Mouse (Mus musculus): ENCODE results near the gene Zmynd10. TPM values are rescaled to one million over a fixed set of nuclear protein-coding genes. Genes with fewer than 3 reads are reported as not detected.

The Zmynd10 gene
- total and polyA plus RNA-seq, 3 experiments, result 1.1 to 6.2 TPM; not detected in 1

GRCm38 (mm10) chr9:107538231-107538630, 8.9 kb upstream of the Zmynd10 start:
- peaks cover 63% of the 10 kb centered on the region for H3K36me3 ChIP-seq (replicated peaks)

GRCm38 (mm10) chr9:107538711-107539110, 8.4 kb upstream of the Zmynd10 start:
- no peak for TF ChIP-seq GATA1 (IDR thresholded peaks at IDR 0.05; ENCODE audit: borderline replicate concordance, low read length)
- no peak for DNase-seq (ENCODE audit: low spot score)
- Histone ChIP-seq H3K4me1 (ENCODE audit: insufficient read depth, low read depth, low read length) (peaks cover 83% of the 10 kb centered on the region), H3K4me3 (ENCODE audit: low read depth, low read length) (no peak overlapping the region), H3K36me3 (replicated peaks) (peaks cover 68% of the 10 kb centered on the region), H3K9me3 (replicated peaks) (no peaks in the 10 kb centered on the region), H3K27me3 (ENCODE audit: insufficient read depth, low read length) (no peaks in the 10 kb centered on the region)
- ATAC-seq (ENCODE audit: extremely low read depth, insufficient number of reproducible peaks, low FRiP score, poor library complexity, severe bottlenecking), result no peak

More at GRCm38 (mm10) chr9:107538231-107538630, 8.9 kb upstream of the Zmynd10 start:
- DNase-seq (ENCODE audit: low spot score), result no peak
- Histone ChIP-seq H3K9me3 (replicated peaks) (no peaks in the 10 kb centered on the region), H3K4me3 (ENCODE audit: low read depth, low read length) (no peak overlapping the region), H3K4me1 (ENCODE audit: insufficient read depth, low read depth, low read length) (peaks cover 84% of the 10 kb centered on the region), H3K27me3 (ENCODE audit: insufficient read depth, low read length) (no peaks in the 10 kb centered on the region)
- ATAC-seq (ENCODE audit: extremely low read depth, insufficient number of reproducible peaks, low FRiP score, poor library complexity, severe bottlenecking), result no peak
- TF ChIP-seq TAL1 (conservative IDR thresholded peaks at IDR 0.05; ENCODE audit: low read depth, low read length) (no peak), GATA1 (IDR thresholded peaks at IDR 0.05; ENCODE audit: borderline replicate concordance, low read length) (no peak), GATA2 (IDR thresholded peaks at IDR 0.05; ENCODE audit: borderline replicate concordance, low read depth, low read length) (no peak), CTCF (IDR thresholded peaks at IDR 0.05; ENCODE audit: low read depth, low read length) (no peak), POLR2AphosphoS5 (IDR thresholded peaks at IDR 0.05; ENCODE audit: insufficient replicate concordance, low read depth, low read length) (no peak)

DNA sequence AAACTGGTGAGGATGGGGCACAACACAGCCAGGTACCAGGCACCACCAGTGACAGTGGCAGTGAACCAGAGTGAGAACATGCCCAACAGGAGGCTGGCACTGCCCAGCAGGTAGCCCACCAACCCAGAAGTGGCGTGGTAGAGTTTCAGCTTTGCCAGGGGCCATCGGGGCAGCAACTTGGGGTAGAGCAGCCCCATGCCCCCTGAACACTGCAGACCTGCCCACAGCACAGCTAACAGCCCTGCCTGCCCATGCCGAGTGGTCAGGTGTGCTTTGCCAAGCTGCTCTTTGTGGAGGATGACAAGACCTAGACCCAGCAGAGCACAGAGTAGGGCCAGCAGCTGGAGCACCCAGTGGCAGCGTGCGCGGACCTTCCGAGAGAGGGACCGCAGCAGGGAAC, 7.2 kb upstream of the Zmynd10 start:
- ATAC-seq (ENCODE audit: extremely low read depth, insufficient number of reproducible peaks, low FRiP score, poor library complexity, severe bottlenecking), result no peak
- no peaks in the 10 kb centered on the region for H3K9me3 ChIP-seq (replicated peaks)
- H3K27me3 ChIP-seq (ENCODE audit: insufficient read depth, low read length), result no peaks in the 10 kb centered on the region
- peaks cover 82% of the 10 kb centered on the region for H3K4me1 ChIP-seq (ENCODE audit: insufficient read depth, low read depth, low read length)
- TF ChIP-seq CTCF (IDR thresholded peaks at IDR 0.05; ENCODE audit: low read depth, low read length), result no peak
- no peak for TF ChIP-seq GATA2 (IDR thresholded peaks at IDR 0.05; ENCODE audit: borderline replicate concordance, low read depth, low read length)
- TF ChIP-seq TAL1 (conservative IDR thresholded peaks at IDR 0.05; ENCODE audit: low read depth, low read length), result no peak
- no peak for TF ChIP-seq POLR2AphosphoS5 (IDR thresholded peaks at IDR 0.05; ENCODE audit: insufficient replicate concordance, low read depth, low read length)
- TF ChIP-seq GATA1 (IDR thresholded peaks at IDR 0.05; ENCODE audit: borderline replicate concordance, low read length), result no peak
- no peak overlapping the region for H3K4me3 ChIP-seq (ENCODE audit: low read depth, low read length)
- peaks cover 79% of the 10 kb centered on the region for H3K36me3 ChIP-seq (replicated peaks)
- no peak for DNase-seq (ENCODE audit: low spot score)

- TF ChIP-seq TAL1 (conservative IDR thresholded peaks at IDR 0.05; ENCODE audit: low read depth, low read length) (no peak), CTCF (IDR thresholded peaks at IDR 0.05; ENCODE audit: low read depth, low read length) (no peak), GATA1 (IDR thresholded peaks at IDR 0.05; ENCODE audit: borderline replicate concordance, low read length) (no peak), GATA2 (IDR thresholded peaks at IDR 0.05; ENCODE audit: borderline replicate concordance, low read depth, low read length) (no peak), POLR2AphosphoS5 (IDR thresholded peaks at IDR 0.05; ENCODE audit: insufficient replicate concordance, low read depth, low read length) (no peak)
- DNase-seq (ENCODE audit: low spot score) (no peak), ATAC-seq (ENCODE audit: extremely low read depth, insufficient number of reproducible peaks, low FRiP score, poor library complexity, severe bottlenecking) (no peak)
- H3K4me1 ChIP-seq (ENCODE audit: insufficient read depth, low read depth, low read length), result peaks cover 81% of the 10 kb centered on the region
- H3K36me3 ChIP-seq (replicated peaks), result peaks cover 81% of the 10 kb centered on the region
- no peaks in the 10 kb centered on the region for H3K27me3 ChIP-seq (ENCODE audit: insufficient read depth, low read length)
- no peak overlapping the region for H3K4me3 ChIP-seq (ENCODE audit: low read depth, low read length)
- H3K9me3 ChIP-seq (replicated peaks), result no peaks in the 10 kb centered on the region
Observed at GRCm38 (mm10) chr9:107540420-107540819, 6.7 kb upstream of the Zmynd10 start.

DNA sequence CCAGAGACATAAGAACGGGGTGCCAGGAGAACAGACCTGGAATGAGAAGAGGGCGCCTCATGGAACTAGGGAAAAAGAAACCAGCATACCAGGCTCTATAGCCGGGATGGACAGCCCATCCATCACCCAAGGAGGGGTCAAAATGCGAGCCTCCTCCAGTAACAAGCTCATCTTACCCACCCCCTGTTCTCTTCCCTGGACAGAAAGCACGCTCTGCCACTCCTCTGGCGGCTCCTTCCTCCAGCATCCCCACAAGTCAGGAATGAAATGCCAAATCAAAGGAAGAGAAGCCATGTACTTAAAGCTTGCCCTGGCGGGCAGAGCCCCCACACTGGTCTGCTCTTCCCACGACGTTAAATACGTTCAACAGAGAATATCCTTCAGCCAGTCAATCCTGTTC, 6.1 kb upstream of the Zmynd10 start:
- Histone ChIP-seq H3K36me3 (replicated peaks) (peaks cover 80% of the 10 kb centered on the region), H3K4me1 (ENCODE audit: insufficient read depth, low read depth, low read length) (peaks cover 79% of the 10 kb centered on the region), H3K27me3 (ENCODE audit: insufficient read depth, low read length) (no peaks in the 10 kb centered on the region), H3K9me3 (replicated peaks) (no peaks in the 10 kb centered on the region), H3K4me3 (ENCODE audit: low read depth, low read length) (peak overlapping the region; percentile 79; the same call in 1 of the 2 replicates)
- DNase-seq (ENCODE audit: low spot score) (no peak), ATAC-seq (ENCODE audit: extremely low read depth, insufficient number of reproducible peaks, low FRiP score, poor library complexity, severe bottlenecking) (no peak)
- TF ChIP-seq GATA2 (IDR thresholded peaks at IDR 0.05; ENCODE audit: borderline replicate concordance, low read depth, low read length), result no peak
- no peak for TF ChIP-seq CTCF (IDR thresholded peaks at IDR 0.05; ENCODE audit: low read depth, low read length)
- no peak for TF ChIP-seq POLR2AphosphoS5 (IDR thresholded peaks at IDR 0.05; ENCODE audit: insufficient replicate concordance, low read depth, low read length)
- no peak for TF ChIP-seq GATA1 (IDR thresholded peaks at IDR 0.05; ENCODE audit: borderline replicate concordance, low read length)
- TF ChIP-seq TAL1 (conservative IDR thresholded peaks at IDR 0.05; ENCODE audit: low read depth, low read length), result no peak

DNA sequence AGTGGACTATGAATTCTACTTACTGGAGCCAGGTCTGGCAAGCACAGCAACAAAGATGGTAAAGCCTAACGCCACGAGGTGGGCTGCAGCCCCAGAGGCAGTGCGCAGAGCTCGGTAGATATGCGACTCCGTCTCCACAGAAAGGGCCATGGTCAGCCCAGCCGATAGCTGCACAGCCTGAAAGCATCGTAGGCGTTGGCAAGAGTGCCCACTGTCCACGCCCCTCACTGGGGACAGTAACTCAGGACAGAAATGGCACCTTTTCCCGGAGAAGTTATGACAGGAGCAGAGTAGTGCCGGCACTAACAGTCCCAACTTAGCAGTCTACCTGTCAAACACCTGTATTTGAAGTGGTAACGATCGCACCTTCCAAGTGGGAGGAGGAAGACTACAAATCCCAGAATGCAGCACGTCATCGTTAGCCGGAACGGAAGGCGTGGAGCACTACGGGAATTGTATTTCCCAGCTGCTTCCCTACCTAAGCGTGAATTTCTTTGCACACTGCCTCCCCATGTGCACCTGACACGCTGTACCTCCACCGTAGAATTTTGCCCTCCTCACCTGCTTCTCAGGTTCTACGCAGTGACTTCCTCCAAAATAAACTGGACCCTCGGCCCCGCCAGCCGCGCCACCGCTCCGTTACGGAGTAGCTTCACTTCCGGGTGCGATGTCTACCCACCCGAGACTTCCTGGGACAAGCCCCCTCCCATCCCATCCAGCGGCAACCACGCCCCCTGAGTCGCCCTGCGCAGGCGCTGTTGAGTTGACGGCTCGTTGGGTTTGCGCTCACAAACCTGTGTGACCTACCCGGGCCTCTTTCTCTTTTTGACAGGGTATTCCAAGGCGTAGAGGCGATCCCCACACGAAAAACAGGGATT, 5.4 kb upstream of the Zmynd10 start, which contains the start of the genes Cyb561d2 and Nprl2:
Gene Cyb561d2 (minus strand): TSS at position 720 of the 878 bp plus-strand sequence.
Gene Nprl2 (plus strand): TSS at position 753 of the 878 bp plus-strand sequence.
- ATAC-seq (ENCODE audit: extremely low read depth, insufficient number of reproducible peaks, low FRiP score, poor library complexity, severe bottlenecking), result peak; percentile 85
- DNase-seq (ENCODE audit: low spot score), result peak; percentile 94
- peaks cover 79% of the 10 kb centered on the region for H3K4me1 ChIP-seq (ENCODE audit: insufficient read depth, low read depth, low read length)
- TF ChIP-seq CTCF (IDR thresholded peaks at IDR 0.05; ENCODE audit: low read depth, low read length) (no peak), GATA2 (IDR thresholded peaks at IDR 0.05; ENCODE audit: borderline replicate concordance, low read depth, low read length) (no peak), TAL1 (conservative IDR thresholded peaks at IDR 0.05; ENCODE audit: low read depth, low read length) (no peak), GATA1 (IDR thresholded peaks at IDR 0.05; ENCODE audit: borderline replicate concordance, low read length) (no peak), POLR2AphosphoS5 (IDR thresholded peaks at IDR 0.05; ENCODE audit: insufficient replicate concordance, low read depth, low read length) (no peak)
- no peaks in the 10 kb centered on the region for H3K9me3 ChIP-seq (replicated peaks)
- peak within 1 kb of the TSS; percentile 79 for H3K4me3 ChIP-seq (ENCODE audit: low read depth, low read length)
- H3K36me3 ChIP-seq (replicated peaks), result peaks cover 80% of the 10 kb centered on the region
- H3K27me3 ChIP-seq (ENCODE audit: insufficient read depth, low read length), result no peaks in the 10 kb centered on the region
